Mouse (Mus musculus) mature B cell (primary cell): ENCODE measurements around the gene Morc2a.

Source experiments
- in situ Hi-C: fragments of 300-500 bp; cut with MboI; formaldehyde crosslinking; loops from 2 replicates; pipeline ENCODE4 v1.14.3; 2019

Morc2a gene

DNA sequence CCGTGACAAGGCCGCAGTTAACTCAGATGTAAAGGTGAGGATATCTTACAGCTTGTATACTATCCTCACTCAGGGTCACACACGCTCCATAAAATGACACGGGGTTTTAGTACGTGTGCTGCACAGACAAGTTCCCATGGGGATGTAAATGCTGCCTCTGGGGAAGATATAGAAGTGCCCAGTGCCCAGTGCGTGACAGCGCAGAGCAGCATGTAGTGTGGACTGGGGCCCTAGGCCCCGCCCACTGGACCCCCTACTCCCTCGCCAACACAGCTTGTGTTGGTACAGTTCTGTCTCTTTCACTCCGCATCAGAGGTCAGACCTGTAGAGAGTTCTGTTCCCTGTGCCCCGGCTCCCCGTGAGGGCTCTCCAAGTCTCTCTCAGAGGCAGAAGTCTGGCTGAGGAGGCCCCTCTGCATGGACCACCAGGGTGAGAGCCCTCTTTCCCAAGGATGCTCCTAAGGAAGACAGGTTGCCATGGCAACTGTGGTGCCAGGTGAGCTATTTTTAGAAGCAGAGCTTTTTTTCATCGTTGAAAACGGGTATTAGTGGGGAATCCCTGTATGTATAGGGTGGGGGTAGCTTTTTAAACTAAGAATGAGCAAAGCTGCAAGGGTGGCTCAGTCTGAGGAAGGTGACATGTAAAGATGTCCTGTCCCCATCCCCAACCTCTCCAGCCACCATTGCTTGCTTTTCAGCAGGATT, 85.1 kb downstream of the Morc2a start:
- in situ Hi-C loops = no loop called here

DNA sequence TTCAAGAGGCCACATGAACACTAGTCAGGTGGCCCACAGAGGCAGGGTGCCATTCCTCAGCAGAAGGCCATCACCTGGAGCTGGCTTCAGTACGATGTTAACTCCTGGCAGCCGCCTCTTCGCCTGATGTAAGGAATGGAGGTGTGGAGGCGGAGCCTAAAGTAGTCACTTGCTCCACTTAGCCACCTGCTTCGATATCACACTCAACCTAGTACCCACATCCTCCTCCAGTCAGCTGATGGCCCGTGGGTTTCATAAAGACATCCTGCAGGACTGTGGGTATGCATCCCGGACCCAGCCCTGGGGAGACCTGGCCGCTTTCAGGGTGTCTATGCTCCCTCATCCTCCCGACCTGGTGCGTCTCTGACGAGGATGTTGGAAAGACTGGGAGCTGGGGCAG, 86.7 kb downstream of the Morc2a start:
- in situ Hi-C loops = no loop called here

GRCm38 (mm10) chr11:3738778-3739177, 89.8 kb downstream of the Morc2a start:
- in situ Hi-C loops = no loop called here
